Mouse (Mus musculus): Measurements from ENCODE around the gene Tmem39a. TPM values are rescaled to one million over a fixed set of nuclear protein-coding genes. Genes with fewer than 3 reads are reported as not detected.

Gene Tmem39a
- polyA plus RNA-seq (2015; fragmentation: Nextera tagmentation; extraction: Ambion mirVana), result 45.2 and 45.9 TPM in 2 replicates

- Histone ChIP-seq H3K4me2 (replicated peaks; ENCODE audit: low read depth, low read length) (no peak within 1 kb of the TSS), H3K36me3 (ENCODE audit: insufficient read depth, low read length) (no peaks in the 10 kb centered on the region), H3K9me3 (ENCODE audit: low read length) (no peaks in the 10 kb centered on the region), H3K4me1 (ENCODE audit: insufficient read depth, low read depth, low read length) (no peaks in the 10 kb centered on the region), H3K4me3 (ENCODE audit: low read depth, low read length) (no peak within 1 kb of the TSS), H3K27me3 (replicated peaks; ENCODE audit: insufficient read depth, low read length) (no peaks in the 10 kb centered on the region), H3K27ac (ENCODE audit: low read length) (no peak within 1 kb of the TSS), H3K9ac (replicated peaks; ENCODE audit: low read depth) (no peak within 1 kb of the TSS)
- whole genome bisulfite sequencing, result 81% methylated on average over 3 of the region's 3 CpGs
- TF ChIP-seq EP300 (IDR thresholded peaks at IDR 0.05), result no peak
- TF ChIP-seq CTCF (IDR thresholded peaks at IDR 0.05), result no peak
- ATAC-seq, result no peak
- DNase-seq (ENCODE audit: low spot score), result no peak
Observed at GRCm38 (mm10) chr16:38558221-38558748, at the start of gene Tmem39a. Gene Tmem39a, plus strand, starts transcription at chr16:38558698.

DNA sequence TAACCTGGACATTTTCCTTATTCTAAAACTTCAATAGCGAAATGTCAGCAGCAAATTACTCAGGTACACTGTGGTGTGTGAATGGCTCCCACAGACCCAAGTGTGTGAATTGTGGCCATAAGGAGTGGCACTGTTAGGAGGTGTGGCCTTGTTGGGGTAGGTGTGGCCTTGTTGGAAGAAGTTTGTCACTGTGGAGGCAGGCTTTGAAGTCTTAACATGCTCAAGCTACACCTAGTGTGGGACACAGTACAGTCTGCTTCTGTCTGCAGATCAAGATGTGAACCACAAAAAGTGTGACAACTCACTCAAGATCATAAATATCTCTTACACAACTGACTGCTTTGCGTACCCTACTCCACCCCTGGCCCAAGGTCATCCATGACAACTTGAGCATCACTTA is 47.7 kb upstream of the Tmem39a start:
- no peaks in the 10 kb centered on the region for H3K4me1 ChIP-seq (ENCODE audit: insufficient read depth, low read depth, low read length)
- no peak for TF ChIP-seq CTCF (IDR thresholded peaks at IDR 0.05)
- TF ChIP-seq EP300 (IDR thresholded peaks at IDR 0.05), result no peak
- ATAC-seq (no peak), DNase-seq (ENCODE audit: low spot score) (no peak)
- H3K27ac ChIP-seq (ENCODE audit: low read length), result no peak overlapping the region
- peaks cover 14% of the 10 kb centered on the region; the same call in 1 of the 2 replicates for H3K36me3 ChIP-seq (ENCODE audit: insufficient read depth, low read length)
- H3K9me3 ChIP-seq (ENCODE audit: low read length), result no peaks in the 10 kb centered on the region
- WGBS, result 93% methylated on average over 2 of the region's 2 CpGs
- no peak overlapping the region for H3K9ac ChIP-seq (replicated peaks; ENCODE audit: low read depth)
- H3K27me3 ChIP-seq (replicated peaks; ENCODE audit: insufficient read depth, low read length), result no peaks in the 10 kb centered on the region
- H3K4me3 ChIP-seq (ENCODE audit: low read depth, low read length), result no peak overlapping the region
- H3K4me2 ChIP-seq (replicated peaks; ENCODE audit: low read depth, low read length), result no peak overlapping the region

GRCm38 (mm10) chr16:38519140-38519539 is 39.4 kb upstream of the Tmem39a start:
- ATAC-seq (no peak), DNase-seq (ENCODE audit: low spot score) (no peak)
- Histone ChIP-seq H3K4me3 (ENCODE audit: low read depth, low read length) (no peak overlapping the region), H3K4me2 (replicated peaks; ENCODE audit: low read depth, low read length) (no peak overlapping the region), H3K27me3 (replicated peaks; ENCODE audit: insufficient read depth, low read length) (no peaks in the 10 kb centered on the region), H3K4me1 (ENCODE audit: insufficient read depth, low read depth, low read length) (peaks cover 4% of the 10 kb centered on the region; the same call in 1 of the 2 replicates), H3K27ac (ENCODE audit: low read length) (no peak overlapping the region), H3K36me3 (ENCODE audit: insufficient read depth, low read length) (no peaks in the 10 kb centered on the region; the same call in 1 of the 2 replicates), H3K9me3 (ENCODE audit: low read length) (no peaks in the 10 kb centered on the region), H3K9ac (replicated peaks; ENCODE audit: low read depth) (no peak overlapping the region)
- 100% methylated on average over 2 of the region's 2 CpGs for WGBS
- TF ChIP-seq EP300 (IDR thresholded peaks at IDR 0.05) (no peak), CTCF (IDR thresholded peaks at IDR 0.05) (no peak)

DNA sequence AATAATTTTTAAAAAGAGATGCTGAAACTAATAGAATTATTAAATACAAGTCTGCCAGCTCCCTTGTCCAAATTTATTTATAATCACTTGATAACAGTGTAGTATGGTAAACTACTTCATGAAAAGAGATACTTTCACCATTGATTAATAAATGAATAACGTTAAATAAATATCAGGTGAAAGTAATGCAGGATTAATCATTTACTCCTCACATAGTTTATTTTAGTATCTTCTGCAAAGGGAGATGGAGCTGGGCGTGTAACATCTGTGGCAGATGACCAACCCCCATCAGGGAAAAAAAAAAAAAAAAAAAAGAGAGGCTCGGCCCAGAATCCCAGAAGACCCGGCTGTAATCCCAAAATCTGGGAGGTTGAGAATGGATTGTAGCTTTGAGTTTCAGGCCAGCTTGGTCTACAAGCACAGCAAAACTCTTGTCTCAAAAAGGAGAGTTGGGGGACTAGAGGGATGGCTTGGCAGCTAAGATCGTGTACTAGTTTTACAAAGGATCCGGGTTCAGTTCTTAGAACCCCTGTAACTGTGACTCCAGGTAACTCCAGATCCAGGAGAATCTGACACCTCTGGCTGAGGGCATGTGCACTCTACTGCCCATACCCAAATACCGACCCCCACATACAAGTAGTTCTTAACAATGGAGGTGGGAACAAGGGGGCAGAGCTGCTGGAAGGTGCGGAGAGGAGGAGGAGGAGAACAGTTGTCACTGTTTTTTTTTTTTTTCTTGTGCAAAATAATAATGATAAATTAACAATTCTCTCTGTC is 37.1 kb upstream of the Tmem39a start:
- TF ChIP-seq EP300 (IDR thresholded peaks at IDR 0.05), result no peak
- no peak for TF ChIP-seq CTCF (IDR thresholded peaks at IDR 0.05)
- DNase-seq (ENCODE audit: low spot score), result no peak

DNA sequence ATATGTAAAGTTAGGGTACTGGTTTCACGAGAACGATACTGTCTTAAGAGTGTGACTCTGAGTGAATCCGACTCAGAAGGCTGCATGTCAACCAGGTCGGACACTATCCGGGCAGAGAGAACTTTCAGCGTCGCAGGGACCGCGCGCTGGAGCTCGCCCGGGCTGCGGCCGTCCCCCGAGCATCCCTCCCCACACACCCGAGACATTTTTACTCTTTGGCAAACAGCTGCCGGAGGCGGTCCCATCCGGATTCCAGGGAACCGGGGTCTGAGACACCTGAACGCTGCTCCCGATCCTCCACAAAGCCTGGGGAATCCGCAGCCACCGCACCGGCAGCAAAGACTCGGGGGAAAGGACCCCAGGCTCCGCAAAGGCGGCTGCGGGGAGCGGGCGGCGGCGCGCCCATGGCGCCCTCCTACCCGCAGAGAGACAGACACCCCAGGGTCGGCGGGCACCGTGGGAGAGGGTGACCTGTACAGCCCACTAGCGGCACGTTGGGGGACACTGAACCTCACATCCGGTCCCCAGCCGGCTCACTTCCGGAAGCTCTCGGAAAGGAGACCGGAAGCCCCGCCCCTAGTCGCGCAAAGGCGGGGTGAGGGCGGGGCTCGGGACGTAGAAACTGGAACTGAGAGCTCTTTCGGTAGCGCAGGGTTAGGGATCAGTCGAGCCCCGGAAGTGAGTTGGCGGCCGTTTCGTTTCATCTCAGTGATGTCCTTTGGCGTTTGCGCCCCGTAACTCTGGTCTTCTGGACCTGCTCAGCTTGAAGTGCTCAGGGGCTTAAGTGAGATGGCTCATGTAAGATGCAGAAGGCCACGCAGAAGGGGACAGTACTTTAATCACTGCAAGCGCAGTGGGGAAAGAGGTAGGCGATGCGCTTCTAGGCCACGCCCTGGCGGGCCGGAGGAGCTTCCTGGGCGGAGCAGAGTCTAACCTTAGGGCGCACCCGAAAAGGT is 36.1 kb upstream of the Tmem39a start, which contains the start of gene Timmdc1:
Gene Timmdc1, minus strand, starts transcription at position 535 of the 956 bp plus-strand sequence.
- peaks cover 4% of the 10 kb centered on the region; the same call in 1 of the 2 replicates for H3K4me1 ChIP-seq (ENCODE audit: insufficient read depth, low read depth, low read length)
- peak within 1 kb of the TSS; percentile 71 for H3K4me2 ChIP-seq (replicated peaks; ENCODE audit: low read depth, low read length)
- DNase-seq (ENCODE audit: low spot score), result peak; percentile 98
- peak; percentile 99 for ATAC-seq
- no peaks in the 10 kb centered on the region for H3K9me3 ChIP-seq (ENCODE audit: low read length)
- under 1% methylated on average over 71 of the region's 73 CpGs for WGBS
- peaks cover 16% of the 10 kb centered on the region; the same call in 1 of the 2 replicates for H3K36me3 ChIP-seq (ENCODE audit: insufficient read depth, low read length)
- TF ChIP-seq EP300 (IDR thresholded peaks at IDR 0.05) (peak; percentile 46; the same call in 1 of the 2 replicates), CTCF (IDR thresholded peaks at IDR 0.05) (peak; percentile 50)
- no peaks in the 10 kb centered on the region for H3K27me3 ChIP-seq (replicated peaks; ENCODE audit: insufficient read depth, low read length)
- H3K4me3 ChIP-seq (ENCODE audit: low read depth, low read length), result peak within 1 kb of the TSS; percentile 98
- H3K9ac ChIP-seq (replicated peaks; ENCODE audit: low read depth), result peak within 1 kb of the TSS; percentile 88
- H3K27ac ChIP-seq (ENCODE audit: low read length), result peak within 1 kb of the TSS; percentile 97

More for the DNA sequence above, 37.1 kb upstream of the Tmem39a start:
- Histone ChIP-seq H3K4me1 (ENCODE audit: insufficient read depth, low read depth, low read length) (peaks cover 4% of the 10 kb centered on the region; the same call in 1 of the 2 replicates), H3K9ac (replicated peaks; ENCODE audit: low read depth) (no peak overlapping the region), H3K36me3 (ENCODE audit: insufficient read depth, low read length) (peaks cover 8% of the 10 kb centered on the region; the same call in 1 of the 2 replicates), H3K4me2 (replicated peaks; ENCODE audit: low read depth, low read length) (peak overlapping the region; percentile 71), H3K27ac (ENCODE audit: low read length) (no peak overlapping the region), H3K27me3 (replicated peaks; ENCODE audit: insufficient read depth, low read length) (no peaks in the 10 kb centered on the region), H3K9me3 (ENCODE audit: low read length) (no peaks in the 10 kb centered on the region), H3K4me3 (ENCODE audit: low read depth, low read length) (peak overlapping the region; percentile 98; the same call in 1 of the 2 replicates)
- ATAC-seq, result no peak
- WGBS, result 21% methylated on average over 8 of the region's 8 CpGs

Measured in lung, postnatal 0 days (tissue).